Mouse (Mus musculus) testis, adult 2 months (tissue): ENCODE results near the gene Kifc5b. TPM values are rescaled to one million over a fixed set of nuclear protein-coding genes. Genes with fewer than 3 reads are reported as not detected.

Experiments used
- H3K27ac ChIP-seq: fragments of 200-500 bp; 2 replicates; pipeline ENCODE4 v1.5.1; 2012; ENCODE audit warnings: low read depth, low read length; ENCODE audit not compliant: control insufficient read depth, insufficient read depth
- H3K27me3 ChIP-seq: fragments of 200-500 bp; 2 replicates; pipeline ENCODE4 v1.6.1; 2012; ENCODE audit warnings: mild to moderate bottlenecking, low read length, moderate library complexity; ENCODE audit not compliant: control insufficient read depth, insufficient read depth
- H3K36me3 ChIP-seq: fragments of 200-500 bp; 2 replicates; pipeline ENCODE4 v1.6.1; 2012; ENCODE audit warnings: mild to moderate bottlenecking, low read length; ENCODE audit not compliant: control insufficient read depth, insufficient read depth
- H3K4me1 ChIP-seq: fragments of 200-500 bp; 2 replicates; pipeline ENCODE4 v1.6.1; 2012; ENCODE audit warnings: low read length; ENCODE audit not compliant: control insufficient read depth, insufficient read depth
- H3K4me3 ChIP-seq: fragments of 200-500 bp; 2 replicates; pipeline ENCODE4 v1.5.1; 2012; ENCODE audit warnings: low read depth, mild to moderate bottlenecking, low read length, moderate library complexity, mixed read lengths; ENCODE audit not compliant: control insufficient read depth
- CTCF ChIP-seq: fragments of 200-500 bp; IDR thresholded peaks from 2 replicates; pipeline ENCODE4 v1.5.1; 2012; ENCODE audit warnings: low read depth, mild to moderate bottlenecking, inconsistent platforms, low read length, moderate library complexity; ENCODE audit not compliant: control insufficient read depth, insufficient read depth, insufficient replicate concordance
- POLR2A ChIP-seq: fragments of 200-500 bp; IDR thresholded peaks from 2 replicates; pipeline ENCODE4 v1.6.1; 2012; ENCODE audit warnings: low read depth, mild to moderate bottlenecking, inconsistent platforms, low read length, moderate library complexity; ENCODE audit not compliant: control insufficient read depth
- polyA plus RNA-seq: library from polyadenylated mRNA; depleted of rRNA; stranded (reverse); fragments of >200 nt; gene quantifications from 2 replicates; pipeline ENCODE4 v1.2.3, GENCODE M21; 2012

Gene Kifc5b
- polyA plus RNA-seq, 1 experiment: 6.5 TPM

- H3K27me3 ChIP-seq: no peaks in the 10 kb centered on the region
- TF ChIP-seq POLR2A: no peak
- no peak for TF ChIP-seq CTCF
- H3K36me3 ChIP-seq: no peaks in the 10 kb centered on the region
- no peak overlapping the region for H3K4me3 ChIP-seq
- H3K4me1 ChIP-seq: peaks cover 15% of the 10 kb centered on the region
- H3K27ac ChIP-seq: no peak overlapping the region
Measured at GRCm38 (mm10) chr17:26882706-26883105, 34.2 kb upstream of the Kifc5b start.

- no peaks in the 10 kb centered on the region for H3K36me3 ChIP-seq
- no peak overlapping the region for H3K4me3 ChIP-seq
- H3K4me1 ChIP-seq: peaks cover 15% of the 10 kb centered on the region
- TF ChIP-seq CTCF: no peak
- no peak for TF ChIP-seq POLR2A
- H3K27me3 ChIP-seq: no peaks in the 10 kb centered on the region
- H3K27ac ChIP-seq: no peak overlapping the region
Measured at GRCm38 (mm10) chr17:26883585-26883984, 33.3 kb upstream of the Kifc5b start.

GRCm38 (mm10) chr17:26884995-26885926 is 31.6 kb upstream of the Kifc5b start:
- TF ChIP-seq POLR2A: no peak
- TF ChIP-seq CTCF: peak; percentile 17; the same call in 1 of the 2 replicates
- Histone ChIP-seq H3K4me1 (peaks cover 15% of the 10 kb centered on the region), H3K36me3 (no peaks in the 10 kb centered on the region), H3K4me3 (peak overlapping the region; percentile 32), H3K27ac (no peak overlapping the region), H3K27me3 (no peaks in the 10 kb centered on the region)

GRCm38 (mm10) chr17:26886047-26886749 is 30.7 kb upstream of the Kifc5b start:
- Histone ChIP-seq H3K36me3 (no peaks in the 10 kb centered on the region), H3K4me1 (peaks cover 15% of the 10 kb centered on the region), H3K27ac (no peak overlapping the region), H3K27me3 (no peaks in the 10 kb centered on the region), H3K4me3 (peak overlapping the region; percentile 79)
- TF ChIP-seq CTCF: peak; percentile 99
- TF ChIP-seq POLR2A: peak; percentile 34; the same call in 1 of the 2 replicates

- TF ChIP-seq CTCF: no peak
- no peak for TF ChIP-seq POLR2A
- Histone ChIP-seq H3K27ac (no peak overlapping the region), H3K4me3 (no peak overlapping the region), H3K27me3 (no peaks in the 10 kb centered on the region), H3K36me3 (no peaks in the 10 kb centered on the region), H3K4me1 (peaks cover 15% of the 10 kb centered on the region)
Measured at GRCm38 (mm10) chr17:26887926-26888325, 29.0 kb upstream of the Kifc5b start.

- H3K27me3 ChIP-seq: no peaks in the 10 kb centered on the region
Measured at GRCm38 (mm10) chr17:26892635-26893375, 24.1 kb upstream of the Kifc5b start.

More at GRCm38 (mm10) chr17:26892635-26893375, 24.1 kb upstream of the Kifc5b start:
- TF ChIP-seq POLR2A: no peak
- TF ChIP-seq CTCF: no peak
- Histone ChIP-seq H3K4me1 (no peaks in the 10 kb centered on the region), H3K27ac (no peak overlapping the region), H3K4me3 (no peak overlapping the region), H3K36me3 (no peaks in the 10 kb centered on the region)
